10 mouse cellular contexts compared by ENCODE assay signal in the genomic region with DNA sequence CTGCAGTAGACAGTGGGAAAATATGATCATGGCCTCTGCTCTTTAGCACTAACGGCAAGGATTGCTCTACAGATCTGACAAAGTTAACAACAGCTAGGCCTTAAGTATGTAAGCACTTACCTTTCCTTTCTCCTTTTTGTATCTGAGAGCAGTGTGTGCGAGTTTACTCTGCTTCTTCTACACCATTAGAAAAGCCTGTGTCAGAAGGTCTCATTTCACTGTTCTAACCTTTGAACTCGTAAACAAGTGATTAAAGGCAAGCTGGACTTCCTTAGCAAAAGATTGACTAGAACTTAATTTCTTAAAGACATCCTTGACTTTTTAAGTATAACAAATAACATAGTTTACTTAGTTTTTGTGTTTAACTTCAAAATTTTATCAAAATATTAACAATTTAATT.
"Had no signal": no experiment of that assay in that cellular context is flagged by ENCODE, and none has a peak within 500 bp of the region (broad histone marks: within the 10 kb centered on the region; RNA-seq: fewer than 3 reads in every experiment).

A gene (minus strand): TSS at position 225 of the 400 bp plus-strand sequence.

- H3K4me3 ChIP-seq: limb, embryonic 15.5 days; midbrain, embryonic 13.5 days had no signal

- H3K9ac ChIP-seq: limb, embryonic 15.5 days; liver, embryonic 14.5 days; midbrain, embryonic 13.5 days had no signal

- H3K9me3 ChIP-seq: limb, embryonic 15.5 days; midbrain, embryonic 13.5 days had no signal

- ATAC-seq: hindbrain, embryonic 16.5 days; inflammation-experienced regulatory T-cells, adult 6 months; midbrain, embryonic 13.5 days had no signal

- H3K4me2 ChIP-seq: limb, embryonic 15.5 days; midbrain, embryonic 13.5 days had no signal

- H3K27ac ChIP-seq: limb, embryonic 15.5 days; liver, embryonic 14.5 days; midbrain, embryonic 13.5 days had no signal

- DNase-seq: layer of hippocampus, adult 9-11 months; layer of hippocampus, postnatal 36 days; lung, adult 18-20 months; right cerebral cortex, postnatal 14 days; thymus, postnatal 36 days had no signal

- H3K27me3 ChIP-seq: limb, embryonic 15.5 days; midbrain, embryonic 13.5 days had no signal

- H3K4me1 ChIP-seq: limb, embryonic 15.5 days; midbrain, embryonic 13.5 days had no signal
